Comparison of ENCODE assay signal across 9 mouse cellular contexts in the genomic region with DNA sequence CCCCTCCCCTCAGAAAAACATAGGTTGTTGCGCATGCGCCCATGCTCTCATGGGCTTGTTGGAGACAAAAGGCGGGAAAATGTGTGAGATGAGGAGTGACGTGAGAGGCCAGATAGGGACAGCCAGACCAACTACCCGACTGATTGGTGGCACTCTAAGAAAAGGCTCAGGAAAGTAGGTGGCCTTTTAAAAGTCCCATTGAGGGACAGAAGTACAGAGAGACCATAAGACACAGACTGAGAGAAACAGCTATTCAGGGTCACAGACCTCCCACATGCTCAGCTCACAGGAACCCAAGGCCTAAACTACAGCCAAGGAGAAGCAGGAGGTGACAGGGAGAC. TPM values are rescaled to one million over a fixed set of nuclear protein-coding genes. Genes with fewer than 3 reads are reported as not detected.
DNase-seq lines count a peak whose midpoint lies in the region; ATAC-seq and TF ChIP-seq lines count a peak whose summit lies in the region.
"Had no signal": no experiment of that assay in that cellular context is flagged by ENCODE, and none has a peak within 500 bp of the region (broad histone marks: within the 10 kb centered on the region; RNA-seq: fewer than 3 reads in every experiment).

No protein-coding gene starts in this region.

- no peaks in the 10 kb centered on the region for H3K79me2 ChIP-seq in myocyte (ENCODE audit: control insufficient read depth, insufficient read depth)

- no peak for DNase-seq in frontal cortex, adult 2 months (ENCODE audit: extremely low spot score in 1 of 2, low spot score in 1 of 2)
- no peak for DNase-seq in layer of hippocampus, adult 2 months (ENCODE audit: low spot score in 2 of 2)
- no peak for DNase-seq in layer of hippocampus, postnatal 14 days (ENCODE audit: low spot score in 2 of 2)
- DNase-seq in cerebellum, adult 11-12 months = no peak
- DNase-seq in adrenal gland, postnatal 36 days = no peak

- no peak for TF ChIP-seq POLR2A in myocyte (IDR thresholded peaks at IDR 0.05; ENCODE audit: insufficient read length, low read depth)

- no peaks in the 10 kb centered on the region for H3K4me1 ChIP-seq in intestine, embryonic 16.5 days (ENCODE audit: control insufficient read depth, insufficient read depth, low read length)

- 0 out of 2 replicates have a peak overlapping the region, but pooled peaks have one; percentile 43 for H3K27ac ChIP-seq in layer of hippocampus, adult 2 months
- H3K27ac ChIP-seq in intestine, embryonic 16.5 days (ENCODE audit: low read length) = no peak overlapping the region

- ATAC-seq in frontal cortex, adult (ENCODE audit: low TSS enrichment) = peak; percentile 29; the same call in 1 of the 2 replicates
- ATAC-seq in intestine, embryonic 16.5 days = no peak

- 0% methylated on average over 5 of the region's 5 CpGs for WGBS in intestine, embryonic 16.5 days

- no peak overlapping the region for H3K4me3 ChIP-seq in layer of hippocampus, adult 2 months
- H3K4me3 ChIP-seq in intestine, embryonic 16.5 days (ENCODE audit: low read length) = peak overlapping the region; percentile 48
- H3K4me3 ChIP-seq in myocyte = peak overlapping the region; percentile 7

- H3K4me2 ChIP-seq in intestine, embryonic 16.5 days (ENCODE audit: low read depth, low read length) = peak overlapping the region; percentile 66; the same call in 1 of the 2 replicates
- peak overlapping the region; percentile 67 for H3K4me2 ChIP-seq in myocyte (ENCODE audit: low read depth)

- H3K27me3 ChIP-seq in intestine, embryonic 16.5 days (replicated peaks; ENCODE audit: control insufficient read depth, insufficient read depth, low read length) = no peaks in the 10 kb centered on the region
- peaks cover 14% of the 10 kb centered on the region for H3K27me3 ChIP-seq in myocyte (ENCODE audit: control insufficient read depth, insufficient read depth, insufficient read length)

- no peaks in the 10 kb centered on the region for H3K36me3 ChIP-seq in intestine, embryonic 16.5 days (ENCODE audit: control insufficient read depth, insufficient read depth, low read length)
- no peaks in the 10 kb centered on the region for H3K36me3 ChIP-seq in myocyte (ENCODE audit: control insufficient read depth, insufficient read depth)
- H3K36me3 ChIP-seq: lung, embryonic 15.5 days had no signal

- TF ChIP-seq CTCF in layer of hippocampus, adult 2 months (conservative IDR thresholded peaks at IDR 0.05) = no peak

- H3K9me3 ChIP-seq in intestine, embryonic 16.5 days (ENCODE audit: control insufficient read depth, low read length) = no peaks in the 10 kb centered on the region
- H3K9me3 ChIP-seq: lung, embryonic 15.5 days had no signal

- no peak overlapping the region for H3ac ChIP-seq in myocyte (ENCODE audit: control insufficient read depth, insufficient read length)

- no peak overlapping the region for H3K9ac ChIP-seq in intestine, embryonic 16.5 days (ENCODE audit: low read depth, low read length)
- H3K9ac ChIP-seq: lung, embryonic 15.5 days had no signal

TF ChIP-seq in myocyte, 11 proteins besides CTCF, POLR2A, EP300 and RAD21:
- TF ChIP-seq SRF (IDR thresholded peaks at IDR 0.05; ENCODE audit: control insufficient read depth, insufficient read length, low read depth) = no peak

RNA-seq across cellular contexts. Expression of a gene that starts 20.4 kb away (rescaled TPM):
- polyA plus RNA-seq in frontal cortex, adult 2 months (2012; rRNA removed) = 3.7 and 3.8 TPM in 2 replicates
- total RNA-seq in layer of hippocampus, adult 2 months (2021) = 1 to 10 TPM; 3.0 to 3.3 TPM
- 1 to 10 TPM; 2.3 TPM for total RNA-seq in layer of hippocampus, postnatal 14 days (2021)
- 0.66 and 0.88 TPM in 2 replicates for polyA plus RNA-seq in intestine, embryonic 16.5 days (2015; fragmentation: Nextera tagmentation; extraction: Ambion mirVana)
- polyA plus RNA-seq in myocyte (2012; fragmentation: generic; extraction: Trizol) = not detected
- under 1 TPM; 0.63 to 0.99 TPM for total RNA-seq in adrenal gland, postnatal 36 days (2021)

RNA-seq across cellular contexts. Expression of a gene that starts 22.1 kb away (rescaled TPM):
- polyA plus RNA-seq in frontal cortex, adult 2 months (2012; rRNA removed) = 56.7 and 57.0 TPM in 2 replicates
- total RNA-seq in layer of hippocampus, adult 2 months (2021) = 10 to 100 TPM; 89.4 to 95.9 TPM
- total RNA-seq in layer of hippocampus, postnatal 14 days (2021) = 10 to 100 TPM; 95.5 to 98.4 TPM
- 0.82 and 1.2 TPM in 2 replicates for polyA plus RNA-seq in intestine, embryonic 16.5 days (2015; fragmentation: Nextera tagmentation; extraction: Ambion mirVana)
- polyA plus RNA-seq in myocyte (2012; fragmentation: generic; extraction: Trizol) = not detected
- 1 to 10 TPM; 3.0 to 4.7 TPM for total RNA-seq in adrenal gland, postnatal 36 days (2021)

RNA-seq across cellular contexts. Expression of a gene that starts 22.8 kb away (rescaled TPM):
- polyA plus RNA-seq in frontal cortex, adult 2 months (2012; rRNA removed) = 230 and 247 TPM in 2 replicates
- 100 to 1,000 TPM; 318 to 334 TPM for total RNA-seq in layer of hippocampus, adult 2 months (2021)
- total RNA-seq in layer of hippocampus, postnatal 14 days (2021) = 100 to 1,000 TPM; 299 to 301 TPM
- polyA plus RNA-seq in intestine, embryonic 16.5 days (2015; fragmentation: Nextera tagmentation; extraction: Ambion mirVana) = 0.31 and 0.43 TPM in 2 replicates
- not detected for polyA plus RNA-seq in myocyte (2012; fragmentation: generic; extraction: Trizol)
- total RNA-seq in adrenal gland, postnatal 36 days (2021) = 1 to 10 TPM; 3.9 to 4.9 TPM

RNA-seq across cellular contexts. Expression of a gene that starts 59.2 kb away (rescaled TPM):
- 12.2 and 14.4 TPM in 2 replicates for polyA plus RNA-seq in frontal cortex, adult 2 months (2012; rRNA removed)
- 10 to 100 TPM; 12.2 to 18.1 TPM for total RNA-seq in layer of hippocampus, adult 2 months (2021)
- 10 to 100 TPM; 15.0 to 15.4 TPM for total RNA-seq in layer of hippocampus, postnatal 14 days (2021)
- polyA plus RNA-seq in intestine, embryonic 16.5 days (2015; fragmentation: Nextera tagmentation; extraction: Ambion mirVana) = 2.3 and 2.4 TPM in 2 replicates
- not detected for polyA plus RNA-seq in myocyte (2012; fragmentation: generic; extraction: Trizol)
- under 1 TPM in 1 of 2 experiments, not detected in 1; 0.63 TPM for total RNA-seq in adrenal gland, postnatal 36 days (2021)

Comparison
In these comparisons a context has a peak if more than half of its experiments do, and no peak if none do; other contexts are left out.
1. RNA of a gene that starts 22.1 kb away (total RNA-seq): 95.5 to 98.4 TPM in layer of hippocampus, postnatal 14 days and 89.4 to 95.9 TPM in layer of hippocampus, adult 2 months; 3.0 to 4.7 TPM in adrenal gland, postnatal 36 days; every median in the first group is over 10 times any median in the second.
2. RNA of a gene that starts 22.8 kb away (total RNA-seq): 318 to 334 TPM in layer of hippocampus, adult 2 months and 299 to 301 TPM in layer of hippocampus, postnatal 14 days; 3.9 to 4.9 TPM in adrenal gland, postnatal 36 days; every median in the first group is over 10 times any median in the second.